Mouse (Mus musculus): Measurements from ENCODE around the gene Arhgef6. TPM values are rescaled to one million over a fixed set of nuclear protein-coding genes. Genes with fewer than 3 reads are reported as not detected.

Arhgef6 gene
- polyA plus RNA-seq, 1 experiment from 2014 or later: 19.4 TPM

DNA sequence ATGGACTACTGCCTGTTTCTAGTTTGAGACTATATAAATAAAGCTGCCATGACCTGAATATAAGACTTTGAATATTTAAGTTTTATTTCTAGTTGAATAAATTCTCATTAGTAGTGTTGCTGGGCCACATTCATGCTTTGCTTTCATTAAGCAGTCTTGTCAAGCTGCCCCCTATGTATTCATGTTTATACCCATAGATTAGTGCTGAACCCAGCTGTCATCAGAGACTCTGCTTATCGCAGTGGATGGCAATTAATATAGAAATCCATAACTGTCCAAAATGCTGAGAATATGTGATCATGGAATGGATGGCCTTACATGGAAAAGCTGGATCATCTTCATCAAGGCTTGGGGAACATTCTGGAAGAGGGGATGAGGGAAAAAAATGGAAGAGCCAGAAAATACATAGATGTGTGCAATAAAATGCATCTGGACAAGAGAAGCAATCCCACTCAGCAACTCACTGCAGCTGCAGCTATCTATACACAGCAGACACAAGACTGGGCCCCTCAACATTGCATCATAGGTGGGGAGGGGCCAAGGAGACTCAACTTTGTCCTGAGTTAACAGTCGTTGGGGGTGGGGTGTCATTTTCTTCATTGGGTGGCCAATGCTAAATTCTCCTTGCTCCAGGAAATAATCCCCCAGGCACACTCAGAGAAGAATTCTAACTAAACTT is 26.5 kb upstream of the Arhgef6 start:
- Histone ChIP-seq H3K4me3 (ENCODE audit: low read depth, low read length) (no peak overlapping the region), H3K27ac (ENCODE audit: low read depth) (no peak overlapping the region), H3K36me3 (ENCODE audit: insufficient read depth) (no peaks in the 10 kb centered on the region), H3K4me2 (no peak overlapping the region), H3K9me3 (ENCODE audit: low read depth, low read length) (no peaks in the 10 kb centered on the region), H3K4me1 (ENCODE audit: insufficient read depth) (no peaks in the 10 kb centered on the region), H3K27me3 (ENCODE audit: insufficient read depth, low read length) (no peaks in the 10 kb centered on the region), H3K9ac (no peak overlapping the region)
- ATAC-seq (ENCODE audit: insufficient read depth): no peak
- 42% methylated on average over 2 of the region's 2 CpGs for WGBS
- no peak for DNase-seq
- TF ChIP-seq CTCF (IDR thresholded peaks at IDR 0.05; ENCODE audit: low read depth): no peak

DNA sequence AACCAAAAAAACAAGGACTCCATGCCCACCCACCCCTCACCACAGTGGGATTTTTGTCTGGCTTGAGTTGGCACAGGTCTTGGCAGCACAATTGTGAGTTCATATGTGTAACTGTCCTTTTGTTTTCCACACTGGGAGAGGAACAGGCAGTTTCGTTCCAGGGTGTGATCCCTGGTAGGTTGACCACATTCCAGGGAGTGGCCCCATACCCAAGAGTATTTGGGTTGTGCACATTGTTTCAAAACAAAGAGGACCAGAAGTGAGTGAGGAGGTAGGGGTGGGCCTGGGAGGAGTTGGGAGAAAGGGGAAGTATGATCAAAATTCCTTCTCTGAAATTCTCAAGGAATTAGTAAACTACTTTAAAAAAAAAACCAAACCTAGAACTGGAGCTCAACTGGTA is 20.8 kb upstream of the Arhgef6 start:
- Histone ChIP-seq H3K9ac (no peak overlapping the region), H3K9me3 (ENCODE audit: low read depth, low read length) (no peaks in the 10 kb centered on the region), H3K4me3 (ENCODE audit: low read depth, low read length) (no peak overlapping the region), H3K4me1 (ENCODE audit: insufficient read depth) (no peaks in the 10 kb centered on the region), H3K4me2 (no peak overlapping the region), H3K27me3 (ENCODE audit: insufficient read depth, low read length) (no peaks in the 10 kb centered on the region), H3K27ac (ENCODE audit: low read depth) (no peak overlapping the region), H3K36me3 (ENCODE audit: insufficient read depth) (no peaks in the 10 kb centered on the region)
- 58% methylated on average over 1 of the region's 1 CpGs for WGBS
- no peak for ATAC-seq (ENCODE audit: insufficient read depth)
- DNase-seq: no peak
- TF ChIP-seq CTCF (IDR thresholded peaks at IDR 0.05; ENCODE audit: low read depth): no peak

DNA sequence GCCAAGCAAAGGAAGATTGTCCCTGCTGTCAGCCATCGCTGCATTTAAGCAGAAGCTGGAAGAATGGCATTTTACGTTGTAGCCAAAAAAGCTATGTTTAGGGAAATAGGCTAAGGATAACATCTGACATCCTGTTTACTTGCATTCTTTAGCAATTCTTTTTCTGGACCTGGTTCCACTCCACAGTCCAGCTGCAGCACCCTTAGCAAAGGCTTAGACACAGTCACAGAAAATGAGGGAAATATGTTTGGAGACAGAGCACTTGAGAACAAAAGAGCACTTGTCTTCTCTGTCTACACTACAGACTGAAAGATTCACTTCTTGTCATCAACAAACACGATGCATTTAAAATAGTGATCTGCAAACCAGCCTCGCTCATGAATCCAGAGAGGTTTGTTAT is 691 bp upstream of the Arhgef6 start:
- DNase-seq (peak; percentile 18), ATAC-seq (ENCODE audit: insufficient read depth) (no peak)
- no peaks in the 10 kb centered on the region for H3K27me3 ChIP-seq (ENCODE audit: insufficient read depth, low read length)
- H3K9ac ChIP-seq: no peak overlapping the region
- no peak for TF ChIP-seq CTCF (IDR thresholded peaks at IDR 0.05; ENCODE audit: low read depth)
- H3K36me3 ChIP-seq (ENCODE audit: insufficient read depth): no peaks in the 10 kb centered on the region
- H3K27ac ChIP-seq (ENCODE audit: low read depth): no peak overlapping the region
- no peaks in the 10 kb centered on the region for H3K9me3 ChIP-seq (ENCODE audit: low read depth, low read length)
- no peak overlapping the region for H3K4me2 ChIP-seq
- WGBS: 49% methylated on average over 4 of the region's 4 CpGs
- no peaks in the 10 kb centered on the region for H3K4me1 ChIP-seq (ENCODE audit: insufficient read depth)
- H3K4me3 ChIP-seq (ENCODE audit: low read depth, low read length): no peak overlapping the region

DNA sequence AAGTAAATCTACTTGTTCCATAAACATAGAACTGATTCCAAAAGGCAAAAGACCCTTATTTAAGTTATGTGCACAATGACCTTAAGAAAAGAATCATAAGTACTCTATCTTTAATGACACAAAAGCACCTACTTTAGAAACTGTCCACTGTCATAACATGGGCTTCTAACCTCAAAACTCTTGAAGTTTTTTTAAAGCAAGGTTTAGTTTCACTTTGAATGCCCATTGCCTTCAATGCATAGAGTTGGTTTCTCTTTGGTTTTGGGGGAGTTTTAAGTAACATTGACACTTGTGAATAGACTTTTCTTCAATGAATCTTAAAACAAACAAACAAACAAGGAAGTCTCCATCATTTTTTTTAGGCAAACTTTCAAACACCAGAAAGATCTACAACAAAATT is 947 bp downstream of the Arhgef6 start:
- Histone ChIP-seq H3K9me3 (ENCODE audit: low read depth, low read length) (no peaks in the 10 kb centered on the region), H3K4me3 (ENCODE audit: low read depth, low read length) (no peak overlapping the region), H3K4me1 (ENCODE audit: insufficient read depth) (no peaks in the 10 kb centered on the region), H3K9ac (no peak overlapping the region), H3K36me3 (ENCODE audit: insufficient read depth) (no peaks in the 10 kb centered on the region), H3K27ac (ENCODE audit: low read depth) (no peak overlapping the region), H3K4me2 (no peak overlapping the region), H3K27me3 (ENCODE audit: insufficient read depth, low read length) (no peaks in the 10 kb centered on the region)
- no peak for TF ChIP-seq CTCF (IDR thresholded peaks at IDR 0.05; ENCODE audit: low read depth)
- ATAC-seq (ENCODE audit: insufficient read depth): no peak
- DNase-seq: no peak

DNA sequence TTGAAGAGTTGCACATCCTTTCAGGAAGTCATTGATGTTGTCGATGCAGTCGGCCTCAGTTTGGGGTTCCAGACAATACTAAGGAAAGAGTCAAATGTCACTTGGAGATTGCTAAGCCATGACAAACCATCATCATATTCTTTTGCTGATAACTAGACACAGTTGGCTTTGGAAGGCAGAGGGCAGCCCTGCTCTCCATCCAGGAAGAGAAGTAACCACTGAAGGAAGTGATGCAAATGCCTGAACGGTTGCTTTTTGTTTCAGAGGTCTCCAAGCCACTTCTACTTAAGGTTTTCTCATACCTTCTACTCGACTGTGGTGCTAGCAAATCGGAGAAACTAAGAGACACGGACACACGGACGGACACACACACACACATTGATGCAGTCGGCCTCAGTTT is 1.6 kb downstream of the Arhgef6 start:
- Histone ChIP-seq H3K9ac (no peak overlapping the region), H3K4me3 (ENCODE audit: low read depth, low read length) (no peak overlapping the region), H3K4me1 (ENCODE audit: insufficient read depth) (no peaks in the 10 kb centered on the region), H3K27me3 (ENCODE audit: insufficient read depth, low read length) (no peaks in the 10 kb centered on the region), H3K36me3 (ENCODE audit: insufficient read depth) (no peaks in the 10 kb centered on the region), H3K4me2 (no peak overlapping the region), H3K27ac (ENCODE audit: low read depth) (no peak overlapping the region), H3K9me3 (ENCODE audit: low read depth, low read length) (no peaks in the 10 kb centered on the region)
- no peak for TF ChIP-seq CTCF (IDR thresholded peaks at IDR 0.05; ENCODE audit: low read depth)
- DNase-seq: no peak
- no peak for ATAC-seq (ENCODE audit: insufficient read depth)
- WGBS: 81% methylated on average over 9 of the region's 9 CpGs

DNA sequence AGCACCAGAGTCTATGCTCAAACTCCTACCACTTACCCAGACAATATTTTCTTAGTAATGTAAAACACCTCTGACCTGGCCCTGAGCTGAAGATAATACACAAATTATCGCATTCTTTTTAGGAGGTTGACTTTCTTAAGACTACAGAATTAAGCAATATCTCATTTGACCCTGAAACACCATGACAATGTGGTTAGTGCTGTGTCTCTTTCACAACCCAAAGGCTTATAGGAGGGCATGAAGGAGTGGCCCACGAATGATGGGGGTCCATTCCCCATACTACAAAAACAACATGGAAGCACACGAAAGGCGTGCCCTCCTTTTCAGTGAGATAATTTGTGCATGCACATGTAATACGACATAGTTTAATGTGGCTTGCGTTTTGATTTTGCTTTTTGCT is 3.2 kb downstream of the Arhgef6 start:
- WGBS: 87% methylated on average over 6 of the region's 6 CpGs
- DNase-seq (no peak), ATAC-seq (ENCODE audit: insufficient read depth) (no peak)
- no peak overlapping the region for H3K27ac ChIP-seq (ENCODE audit: low read depth)
- H3K4me2 ChIP-seq: no peak overlapping the region
- no peaks in the 10 kb centered on the region for H3K9me3 ChIP-seq (ENCODE audit: low read depth, low read length)
- H3K4me3 ChIP-seq (ENCODE audit: low read depth, low read length): no peak overlapping the region
- no peak overlapping the region for H3K9ac ChIP-seq
- H3K36me3 ChIP-seq (ENCODE audit: insufficient read depth): no peaks in the 10 kb centered on the region
- no peak for TF ChIP-seq CTCF (IDR thresholded peaks at IDR 0.05; ENCODE audit: low read depth)
- no peaks in the 10 kb centered on the region for H3K4me1 ChIP-seq (ENCODE audit: insufficient read depth)
- H3K27me3 ChIP-seq (ENCODE audit: insufficient read depth, low read length): no peaks in the 10 kb centered on the region

DNA sequence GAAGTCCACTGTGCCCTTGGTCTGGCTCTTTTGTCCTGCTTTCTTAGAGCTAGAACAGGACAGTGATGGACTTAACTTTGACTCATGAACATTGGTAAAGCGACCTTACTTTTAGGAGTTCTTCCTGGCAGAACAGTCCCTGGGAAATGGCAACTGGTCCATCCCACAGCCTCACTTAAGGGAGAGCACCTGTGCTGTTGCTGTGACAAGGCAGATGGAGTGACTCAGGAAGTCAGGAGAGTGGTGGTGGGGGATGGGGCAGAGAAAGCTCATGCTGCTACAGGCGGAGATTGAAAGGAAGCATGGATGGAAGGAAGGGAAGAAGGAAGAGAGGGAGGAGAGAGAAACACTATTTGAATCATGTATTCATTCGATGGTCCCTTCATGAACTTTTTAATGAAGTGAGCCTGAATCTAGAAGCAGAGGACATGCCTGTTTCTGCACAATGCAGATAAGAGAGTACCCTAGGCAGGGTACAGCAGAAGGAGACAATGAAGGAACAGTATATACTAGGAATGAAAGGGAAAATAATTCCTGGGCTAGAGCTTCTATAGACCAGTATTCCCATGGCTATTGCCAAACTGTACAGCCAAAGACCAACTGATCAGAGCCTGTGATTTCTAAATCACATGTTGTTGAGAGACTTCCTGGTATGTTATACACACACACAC is 10.7 kb downstream of the Arhgef6 start:
- no peak for ATAC-seq (ENCODE audit: insufficient read depth)

More for the DNA sequence above, 10.7 kb downstream of the Arhgef6 start:
- Histone ChIP-seq H3K4me2 (no peak overlapping the region), H3K27ac (ENCODE audit: low read depth) (no peak overlapping the region), H3K4me1 (ENCODE audit: insufficient read depth) (no peaks in the 10 kb centered on the region), H3K9me3 (ENCODE audit: low read depth, low read length) (no peaks in the 10 kb centered on the region), H3K27me3 (ENCODE audit: insufficient read depth, low read length) (no peaks in the 10 kb centered on the region), H3K9ac (no peak overlapping the region), H3K36me3 (ENCODE audit: insufficient read depth) (no peaks in the 10 kb centered on the region), H3K4me3 (ENCODE audit: low read depth, low read length) (no peak overlapping the region)
- DNase-seq: no peak
- no peak for TF ChIP-seq CTCF (IDR thresholded peaks at IDR 0.05; ENCODE audit: low read depth)
- WGBS: 70% methylated on average over 3 of the region's 3 CpGs
